Mouse (Mus musculus) neural tube, embryonic 13.5 days (tissue): ENCODE measurements around the gene Rfx8. TPM values are rescaled to one million over a fixed set of nuclear protein-coding genes. Genes with fewer than 3 reads are reported as not detected.

Experiments used
- ATAC-seq: fragments of 200-750 bp; cut with Nextera tagmentation; 2 replicates; pipeline ENCODE4 v1.8.0; 2017; ENCODE audit warnings: low read depth, mild to moderate bottlenecking, moderate TSS enrichment, moderate library complexity
- H3K27ac ChIP-seq: fragments of 300-500 bp; sonication (generic); replicated peaks from 2 replicates; pipeline ENCODE4 v1.5.1; 2015; ENCODE audit warnings: moderate library complexity, mild to moderate bottlenecking, inconsistent platforms
- H3K27me3 ChIP-seq: fragments of 300-500 bp; sonication (generic); 2 replicates; pipeline ENCODE4 v1.6.1; 2015; ENCODE audit warnings: mild to moderate bottlenecking, inconsistent platforms
- H3K36me3 ChIP-seq: fragments of 300-500 bp; sonication (generic); 2 replicates; pipeline ENCODE4 v1.6.1; 2015; ENCODE audit warnings: mild to moderate bottlenecking, inconsistent platforms
- H3K4me1 ChIP-seq: fragments of 300-500 bp; sonication (generic); replicated peaks from 2 replicates; pipeline ENCODE4 v1.6.1; 2015; ENCODE audit warnings: inconsistent platforms
- H3K4me2 ChIP-seq: fragments of 300-500 bp; sonication (generic); 2 replicates; pipeline ENCODE4 v1.6.1; 2015; ENCODE audit warnings: inconsistent platforms, mild to moderate bottlenecking, moderate library complexity
- H3K4me3 ChIP-seq: fragments of 300-500 bp; sonication (generic); 2 replicates; pipeline ENCODE4 v1.5.1; 2015; ENCODE audit warnings: mild to moderate bottlenecking, inconsistent platforms
- H3K9ac ChIP-seq: fragments of 300-500 bp; sonication (generic); 2 replicates; pipeline ENCODE4 v1.6.1; 2015; ENCODE audit warnings: moderate library complexity, mild to moderate bottlenecking, inconsistent platforms
- H3K9me3 ChIP-seq: fragments of 300-500 bp; sonication (generic); 2 replicates; pipeline ENCODE4 v1.6.1; 2016; ENCODE audit warnings: inconsistent platforms
- WGBS: fragments of 180-500 bp; shearing (Covaris S2); methylation state at CpG from one replicate; pipeline ENCODE4 v1.1.7; 2015; 5-methylcytosine and 5-hydroxymethylcytosine counted together
- polyA plus RNA-seq: library from polyadenylated mRNA; unstranded; fragments of >200 nt; fragmentation: Nextera tagmentation; extraction: Ambion mirVana; gene quantifications from 2 replicates; pipeline ENCODE4 v1.2.1, GENCODE M21; 2015

The Rfx8 gene
- polyA plus RNA-seq, 1 experiment from 2014 or later = 0.71 TPM

- no peak overlapping the region for H3K4me2 ChIP-seq
- H3K27ac ChIP-seq = no peak overlapping the region
- H3K9ac ChIP-seq = no peak overlapping the region
- no peaks in the 10 kb centered on the region for H3K27me3 ChIP-seq
- no peak for ATAC-seq
- no peaks in the 10 kb centered on the region for H3K9me3 ChIP-seq
- H3K36me3 ChIP-seq = no peaks in the 10 kb centered on the region
- no peak overlapping the region for H3K4me3 ChIP-seq
- 88% methylated on average over 6 of the region's 6 CpGs for WGBS
- H3K4me1 ChIP-seq = peaks cover 16% of the 10 kb centered on the region
Measured at GRCm38 (mm10) chr1:39751537-39751936, 30.7 kb upstream of the Rfx8 start.

- Histone ChIP-seq H3K27ac (no peak overlapping the region), H3K9ac (no peak overlapping the region), H3K4me3 (no peak overlapping the region), H3K4me1 (peaks cover 16% of the 10 kb centered on the region), H3K4me2 (no peak overlapping the region), H3K27me3 (no peaks in the 10 kb centered on the region), H3K36me3 (no peaks in the 10 kb centered on the region), H3K9me3 (no peaks in the 10 kb centered on the region)
- WGBS = 21% methylated on average over 3 of the region's 3 CpGs
- ATAC-seq = peak; percentile 43; the same call in 1 of the 2 replicates
Measured at GRCm38 (mm10) chr1:39749664-39750063, 28.9 kb upstream of the Rfx8 start.

DNA sequence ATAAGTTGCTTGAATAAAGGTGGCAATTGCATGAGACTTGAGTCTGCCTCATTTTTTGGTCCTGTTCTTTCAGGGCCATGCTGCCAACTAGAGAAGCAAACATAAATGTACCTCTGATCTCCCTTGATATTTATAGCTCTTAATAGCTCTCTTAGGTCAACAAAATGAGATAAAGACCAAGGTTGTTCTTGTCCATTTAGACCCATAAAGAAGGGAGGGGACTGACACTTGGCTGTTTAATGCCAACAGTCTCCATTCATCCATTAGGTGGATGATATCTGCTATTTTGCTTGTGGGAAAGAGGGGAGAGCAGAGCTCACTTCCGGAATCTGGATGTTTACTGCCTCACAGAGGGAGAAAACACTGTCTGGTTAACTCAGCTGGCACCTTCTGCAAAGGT is 28.4 kb upstream of the Rfx8 start:
- Histone ChIP-seq H3K9me3 (no peaks in the 10 kb centered on the region), H3K9ac (no peak overlapping the region), H3K4me3 (no peak overlapping the region), H3K36me3 (no peaks in the 10 kb centered on the region), H3K27ac (no peak overlapping the region), H3K4me1 (peaks cover 16% of the 10 kb centered on the region), H3K4me2 (no peak overlapping the region), H3K27me3 (no peaks in the 10 kb centered on the region)
- ATAC-seq = no peak
- WGBS = 42% methylated on average over 1 of the region's 1 CpGs

- Histone ChIP-seq H3K4me3 (no peak overlapping the region), H3K27ac (no peak overlapping the region), H3K36me3 (no peaks in the 10 kb centered on the region), H3K27me3 (no peaks in the 10 kb centered on the region), H3K4me1 (peaks cover 16% of the 10 kb centered on the region), H3K9ac (no peak overlapping the region), H3K4me2 (no peak overlapping the region), H3K9me3 (no peaks in the 10 kb centered on the region)
- 70% methylated on average over 6 of the region's 6 CpGs for WGBS
- ATAC-seq = no peak
Measured at GRCm38 (mm10) chr1:39748666-39749065, 27.9 kb upstream of the Rfx8 start.

DNA sequence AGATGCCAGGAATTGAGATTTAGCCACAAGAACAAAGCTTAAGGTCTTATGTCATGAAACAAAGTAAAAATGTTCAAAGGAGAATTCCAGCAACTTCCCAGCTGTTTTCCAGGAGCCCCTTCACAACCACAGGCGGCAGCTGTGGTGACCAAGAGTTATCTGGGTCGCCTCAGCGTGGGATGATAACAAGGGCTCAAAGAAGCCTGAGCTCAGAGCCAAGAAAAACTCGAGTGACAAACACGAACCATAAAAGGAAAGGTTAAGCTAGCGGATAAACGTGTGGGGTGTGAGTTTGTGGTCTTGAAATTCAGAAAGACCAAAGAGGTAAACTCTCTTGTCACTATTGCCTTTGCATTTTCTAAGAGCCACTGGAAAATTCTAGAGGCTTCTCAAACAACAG is 25.7 kb upstream of the Rfx8 start:
- Histone ChIP-seq H3K27ac (no peak overlapping the region), H3K36me3 (no peaks in the 10 kb centered on the region), H3K9ac (no peak overlapping the region), H3K4me1 (peaks cover 18% of the 10 kb centered on the region), H3K4me3 (no peak overlapping the region), H3K27me3 (no peaks in the 10 kb centered on the region), H3K4me2 (no peak overlapping the region), H3K9me3 (no peaks in the 10 kb centered on the region)
- 58% methylated on average over 7 of the region's 7 CpGs for WGBS
- no peak for ATAC-seq

- H3K27ac ChIP-seq = peak overlapping the region; percentile 19; the same call in 1 of the 2 replicates
- 38% methylated on average over 7 of the region's 7 CpGs for WGBS
- H3K9ac ChIP-seq = no peak overlapping the region
- H3K36me3 ChIP-seq = no peaks in the 10 kb centered on the region
- peaks cover 24% of the 10 kb centered on the region for H3K4me1 ChIP-seq
- no peaks in the 10 kb centered on the region for H3K9me3 ChIP-seq
- H3K4me3 ChIP-seq = no peak overlapping the region
- H3K4me2 ChIP-seq = no peak overlapping the region
- peak; percentile 64 for ATAC-seq
- no peaks in the 10 kb centered on the region for H3K27me3 ChIP-seq
Measured at GRCm38 (mm10) chr1:39740948-39741347, 20.2 kb upstream of the Rfx8 start.

DNA sequence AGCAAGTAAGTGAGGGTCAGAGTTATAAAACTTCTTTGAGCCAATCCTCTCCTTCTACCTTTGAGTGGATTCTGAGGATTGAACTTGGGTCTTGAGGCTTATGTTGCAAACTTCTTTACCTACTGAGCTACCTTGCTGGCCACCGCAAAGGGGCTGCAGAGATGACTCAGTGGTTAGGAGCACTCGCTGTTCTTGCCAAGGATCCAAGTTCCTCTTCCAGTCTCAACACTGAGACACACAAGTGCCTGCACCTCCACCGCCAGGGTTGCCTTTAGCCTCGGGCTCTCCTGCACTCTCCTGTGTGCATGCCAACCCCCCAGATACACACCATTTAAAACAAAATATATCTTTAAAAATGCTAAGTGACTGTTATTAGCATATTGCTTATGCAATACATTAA is 19.2 kb upstream of the Rfx8 start:
- 80% methylated on average over 4 of the region's 4 CpGs for WGBS

GRCm38 (mm10) chr1:39735927-39736604 is 15.3 kb upstream of the Rfx8 start:
- ATAC-seq = peak; percentile 59

More for the DNA sequence above, 19.2 kb upstream of the Rfx8 start:
- Histone ChIP-seq H3K4me3 (no peak overlapping the region), H3K9me3 (no peaks in the 10 kb centered on the region), H3K4me2 (no peak overlapping the region), H3K4me1 (peaks cover 31% of the 10 kb centered on the region), H3K27me3 (no peaks in the 10 kb centered on the region), H3K36me3 (no peaks in the 10 kb centered on the region), H3K9ac (no peak overlapping the region), H3K27ac (no peak overlapping the region)
- no peak for ATAC-seq

DNA sequence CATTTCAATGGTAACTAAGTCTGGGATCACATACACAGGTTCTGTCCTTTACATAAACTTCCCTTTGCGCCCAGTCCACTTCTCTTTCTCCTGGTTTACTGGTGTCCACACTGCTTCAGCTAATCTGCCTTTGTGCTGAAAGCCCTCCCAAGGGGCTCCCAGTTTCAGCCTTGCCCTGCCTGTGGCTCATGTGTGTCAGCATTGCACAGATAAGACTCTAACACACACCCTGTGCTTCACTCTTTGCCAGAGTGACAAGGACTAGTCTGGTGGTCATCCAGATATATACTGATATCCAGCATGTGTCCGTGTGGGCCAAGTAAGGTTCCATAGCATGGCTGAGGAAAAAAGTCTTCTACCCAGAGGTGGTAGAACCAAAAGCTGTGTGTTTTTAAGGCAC is 14.7 kb upstream of the Rfx8 start:
- ATAC-seq = no peak
- WGBS = 59% methylated on average over 2 of the region's 2 CpGs
- no peak overlapping the region for H3K9ac ChIP-seq
- no peaks in the 10 kb centered on the region for H3K9me3 ChIP-seq
- H3K4me2 ChIP-seq = no peak overlapping the region
- peaks cover 38% of the 10 kb centered on the region for H3K4me1 ChIP-seq
- H3K27ac ChIP-seq = peak overlapping the region; percentile 64; the same call in 1 of the 2 replicates
- no peak overlapping the region for H3K4me3 ChIP-seq
- H3K36me3 ChIP-seq = no peaks in the 10 kb centered on the region
- H3K27me3 ChIP-seq = no peaks in the 10 kb centered on the region

More at GRCm38 (mm10) chr1:39735927-39736604, 15.3 kb upstream of the Rfx8 start:
- Histone ChIP-seq H3K4me1 (peaks cover 38% of the 10 kb centered on the region), H3K4me2 (no peak overlapping the region), H3K36me3 (no peaks in the 10 kb centered on the region), H3K4me3 (no peak overlapping the region), H3K9ac (no peak overlapping the region), H3K9me3 (no peaks in the 10 kb centered on the region), H3K27ac (peak overlapping the region; percentile 64), H3K27me3 (no peaks in the 10 kb centered on the region)
- 6% methylated on average over 8 of the region's 8 CpGs for WGBS

DNA sequence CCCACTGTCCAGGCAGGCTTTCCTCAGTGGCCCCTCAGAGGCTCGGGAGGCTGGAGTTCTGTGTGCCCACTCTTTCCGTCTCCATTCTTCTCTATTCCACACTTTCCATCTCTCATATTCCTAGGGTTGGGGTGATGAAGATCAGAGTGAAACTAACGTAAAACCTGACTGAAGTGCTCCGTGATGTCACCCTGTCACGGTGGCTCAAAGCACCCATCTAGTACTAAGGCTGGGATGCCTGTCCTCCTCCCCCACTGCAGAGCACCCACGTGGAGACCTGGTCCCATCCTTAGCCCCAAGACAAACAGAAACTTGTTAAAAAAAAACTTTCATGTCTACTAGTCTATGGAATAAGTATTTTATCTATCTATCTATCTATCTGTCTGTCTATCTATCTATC is 14.1 kb upstream of the Rfx8 start:
- H3K4me2 ChIP-seq = no peak overlapping the region
- no peak overlapping the region for H3K9ac ChIP-seq
- peak overlapping the region; percentile 28; the same call in 1 of the 2 replicates for H3K27ac ChIP-seq
- no peak overlapping the region for H3K4me3 ChIP-seq
- 95% methylated on average over 6 of the region's 6 CpGs for WGBS
- ATAC-seq = no peak
- H3K9me3 ChIP-seq = no peaks in the 10 kb centered on the region
- no peaks in the 10 kb centered on the region for H3K27me3 ChIP-seq
- no peaks in the 10 kb centered on the region for H3K36me3 ChIP-seq
- H3K4me1 ChIP-seq = peaks cover 31% of the 10 kb centered on the region

- Histone ChIP-seq H3K9me3 (no peaks in the 10 kb centered on the region), H3K4me3 (no peak overlapping the region), H3K36me3 (no peaks in the 10 kb centered on the region), H3K27me3 (no peaks in the 10 kb centered on the region), H3K4me2 (no peak overlapping the region), H3K4me1 (peaks cover 31% of the 10 kb centered on the region), H3K9ac (no peak overlapping the region), H3K27ac (peak overlapping the region; percentile 28; the same call in 1 of the 2 replicates)
- WGBS = 92% methylated on average over 13 of the region's 13 CpGs
- no peak for ATAC-seq
Measured at GRCm38 (mm10) chr1:39734311-39734710, 13.5 kb upstream of the Rfx8 start.

GRCm38 (mm10) chr1:39733876-39734275 is 13.1 kb upstream of the Rfx8 start:
- no peak for ATAC-seq
- Histone ChIP-seq H3K4me1 (peaks cover 31% of the 10 kb centered on the region), H3K27me3 (no peaks in the 10 kb centered on the region), H3K4me3 (no peak overlapping the region), H3K9ac (no peak overlapping the region), H3K36me3 (no peaks in the 10 kb centered on the region), H3K4me2 (no peak overlapping the region), H3K9me3 (no peaks in the 10 kb centered on the region), H3K27ac (no peak overlapping the region)
- 91% methylated on average over 10 of the region's 10 CpGs for WGBS

DNA sequence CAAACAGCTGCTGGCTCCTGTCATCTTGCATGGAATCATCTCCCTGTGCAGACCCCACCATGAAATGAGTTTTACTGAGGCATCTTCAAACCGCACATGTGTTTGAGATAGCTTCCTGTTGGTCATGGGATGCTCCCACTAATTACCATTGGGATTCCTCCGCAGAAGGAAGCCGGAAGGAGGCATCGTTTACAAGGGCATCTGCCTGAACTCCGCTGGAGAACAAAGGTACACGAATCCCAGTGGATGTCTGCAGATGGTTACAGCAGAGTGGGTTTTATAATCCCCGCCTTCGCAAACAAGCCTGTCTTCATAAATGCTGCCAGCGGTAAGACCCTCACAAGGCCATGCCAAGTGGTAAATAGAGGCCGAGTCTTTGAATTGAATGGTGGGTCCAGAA is 11.3 kb upstream of the Rfx8 start:
- ATAC-seq = no peak
- 34% methylated on average over 10 of the region's 10 CpGs for WGBS
- no peaks in the 10 kb centered on the region for H3K27me3 ChIP-seq

More for the DNA sequence above, 11.3 kb upstream of the Rfx8 start:
- Histone ChIP-seq H3K9me3 (no peaks in the 10 kb centered on the region), H3K36me3 (no peaks in the 10 kb centered on the region), H3K9ac (no peak overlapping the region), H3K4me3 (no peak overlapping the region), H3K27ac (no peak overlapping the region), H3K4me1 (peaks cover 31% of the 10 kb centered on the region), H3K4me2 (no peak overlapping the region)
